Mouse (Mus musculus) spleen, adult 2 months (tissue): ENCODE measurements around the gene Erfe. TPM values are rescaled to one million over a fixed set of nuclear protein-coding genes. Genes with fewer than 3 reads are reported as not detected.

Source experiments
- DNase-seq, 2 experiments: peaks; one replicate each; pipeline versions ENCODE4 v3.0.0 to v3.0.0-alpha.2; 2012 to 2021; ENCODE audit warnings: low spot score in 2 of 2, low read depth in 1 of 2
- H3K27ac ChIP-seq: fragments of 200-500 bp; 2 replicates; pipeline ENCODE4 v1.5.1; 2012; ENCODE audit warnings: low read length, inconsistent platforms; ENCODE audit not compliant: insufficient read depth
- H3K27me3 ChIP-seq: fragments of 200-500 bp; 2 replicates; pipeline ENCODE4 v1.6.1; 2012; ENCODE audit warnings: mild to moderate bottlenecking, moderate library complexity, low read length, inconsistent platforms; ENCODE audit not compliant: control insufficient read depth, insufficient read depth
- H3K36me3 ChIP-seq: fragments of 200-500 bp; 2 replicates; pipeline ENCODE4 v1.6.1; 2012; ENCODE audit warnings: mild to moderate bottlenecking, low read length, inconsistent platforms; ENCODE audit not compliant: control insufficient read depth, insufficient read depth
- H3K4me1 ChIP-seq: fragments of 200-500 bp; 2 replicates; pipeline ENCODE4 v1.6.1; 2011; ENCODE audit warnings: inconsistent platforms; ENCODE audit not compliant: control insufficient read depth, insufficient read depth, insufficient read length
- H3K4me3 ChIP-seq: fragments of 200-500 bp; 2 replicates; pipeline ENCODE4 v1.5.1; 2011; ENCODE audit warnings: mild to moderate bottlenecking, inconsistent platforms; ENCODE audit not compliant: insufficient read depth, insufficient read length; ENCODE audit errors: extremely low read depth
- CTCF ChIP-seq: fragments of 200-500 bp; IDR thresholded peaks from 2 replicates; pipeline ENCODE4 v1.5.1; 2011; ENCODE audit warnings: mild to moderate bottlenecking, inconsistent platforms; ENCODE audit not compliant: insufficient read depth, insufficient read length, insufficient replicate concordance; ENCODE audit errors: extremely low read depth
- POLR2A ChIP-seq: fragments of 200-500 bp; IDR thresholded peaks from 2 replicates; pipeline ENCODE4 v1.6.1; 2011; ENCODE audit warnings: low read depth, low read length, inconsistent platforms
- WGBS: fragments of 180-500 bp; shearing (Covaris S2); methylation state at CpG from one replicate; pipeline ENCODE4 v1.1.7; 2018; 5-methylcytosine and 5-hydroxymethylcytosine counted together
- polyA plus RNA-seq: library from polyadenylated mRNA; depleted of rRNA; stranded (reverse); fragments of >200 nt; gene quantifications from 2 replicates; pipeline ENCODE4 v1.2.3, GENCODE M21; 2012

Erfe gene
- polyA plus RNA-seq, 1 experiment = 0.51 TPM

- H3K36me3 ChIP-seq = no peaks in the 10 kb centered on the region
- no peak for DNase-seq
- no peak overlapping the region for H3K27ac ChIP-seq
- no peak overlapping the region for H3K4me3 ChIP-seq
- no peaks in the 10 kb centered on the region; the same call in 1 of the 2 replicates for H3K4me1 ChIP-seq
- H3K27me3 ChIP-seq = no peaks in the 10 kb centered on the region
- TF ChIP-seq POLR2A (no peak), CTCF (no peak)
- 48% methylated on average over 1 of the region's 1 CpGs for WGBS
Measured at GRCm38 (mm10) chr1:91404976-91405375, 38.7 kb downstream of the Erfe start.

- Histone ChIP-seq H3K27me3 (no peaks in the 10 kb centered on the region), H3K36me3 (no peaks in the 10 kb centered on the region), H3K4me3 (peak overlapping the region; percentile 49), H3K4me1 (no peaks in the 10 kb centered on the region; the same call in 1 of the 2 replicates), H3K27ac (no peak overlapping the region)
- no peak for TF ChIP-seq CTCF
- TF ChIP-seq POLR2A = no peak
- DNase-seq = no peak
- WGBS = 55% methylated on average over 23 of the region's 23 CpGs
Measured at GRCm38 (mm10) chr1:91405406-91406169, 39.4 kb downstream of the Erfe start.

GRCm38 (mm10) chr1:91407819-91408218 lies 41.6 kb downstream of the Erfe start:
- H3K36me3 ChIP-seq = no peaks in the 10 kb centered on the region
- H3K27me3 ChIP-seq = no peaks in the 10 kb centered on the region
- H3K4me3 ChIP-seq = no peak overlapping the region
- no peak for TF ChIP-seq POLR2A
- TF ChIP-seq CTCF = no peak
- WGBS = 93% methylated on average over 4 of the region's 4 CpGs
- no peak for DNase-seq
- peaks cover 6% of the 10 kb centered on the region for H3K4me1 ChIP-seq
- no peak overlapping the region for H3K27ac ChIP-seq

- 86% methylated on average over 8 of the region's 8 CpGs for whole genome bisulfite sequencing
- no peak for DNase-seq
- H3K4me3 ChIP-seq = no peak overlapping the region
Measured at GRCm38 (mm10) chr1:91411631-91412285, 45.5 kb downstream of the Erfe start.

GRCm38 (mm10) chr1:91412286-91413029 lies 46.2 kb downstream of the Erfe start:
- peak in 1 of 2 experiments; percentile 48 for DNase-seq
- no peak for TF ChIP-seq POLR2A
- TF ChIP-seq CTCF = no peak

More at GRCm38 (mm10) chr1:91411631-91412285, 45.5 kb downstream of the Erfe start:
- Histone ChIP-seq H3K27me3 (no peaks in the 10 kb centered on the region), H3K4me1 (peaks cover 9% of the 10 kb centered on the region), H3K27ac (no peak overlapping the region), H3K36me3 (no peaks in the 10 kb centered on the region)
- no peak for TF ChIP-seq CTCF
- TF ChIP-seq POLR2A = no peak

GRCm38 (mm10) chr1:91413030-91413506 lies 46.8 kb downstream of the Erfe start:
- under 1% methylated on average over 34 of the region's 34 CpGs for WGBS
- Histone ChIP-seq H3K4me1 (peaks cover 9% of the 10 kb centered on the region), H3K4me3 (peak overlapping the region; percentile 91), H3K27me3 (no peaks in the 10 kb centered on the region), H3K36me3 (no peaks in the 10 kb centered on the region), H3K27ac (peak overlapping the region; percentile 85)
- peak; percentile 82 to 94 for DNase-seq
- TF ChIP-seq CTCF (no peak), POLR2A (peak; percentile 90)

More at GRCm38 (mm10) chr1:91412286-91413029, 46.2 kb downstream of the Erfe start:
- Histone ChIP-seq H3K27me3 (no peaks in the 10 kb centered on the region), H3K36me3 (no peaks in the 10 kb centered on the region), H3K27ac (peak overlapping the region; percentile 67), H3K4me3 (peak overlapping the region; percentile 91), H3K4me1 (peaks cover 9% of the 10 kb centered on the region)
- WGBS = 7% methylated on average over 62 of the region's 65 CpGs
